Mouse (Mus musculus) c-Kit-negative CD71-positive TER-119-positive erythroid progenitor cells, embryonic 14.5 days (primary cell): ENCODE results near the gene Slc38a6.

Experiments used
- DNase-seq: peaks from one replicate; pipeline ENCODE4 v3.0.0-alpha.2; 2013; ENCODE audit warnings: low read depth, low spot score

The Slc38a6 gene

GRCm38 (mm10) chr12:73317706-73318686, 31.4 kb downstream of the Slc38a6 start:
- DNase-seq, result no peak

- DNase-seq, result no peak
These were observed 37.6 kb downstream of the Slc38a6 start for GRCm38 (mm10) chr12:73324180-73324586.

- DNase-seq, result no peak
These were observed 38.2 kb downstream of the Slc38a6 start for GRCm38 (mm10) chr12:73324742-73325141.

GRCm38 (mm10) chr12:73325181-73325580, 38.6 kb downstream of the Slc38a6 start:
- DNase-seq, result no peak

- DNase-seq, result no peak
These were observed 39.0 kb downstream of the Slc38a6 start for GRCm38 (mm10) chr12:73325617-73326016.

GRCm38 (mm10) chr12:73327381-73327780, 40.8 kb downstream of the Slc38a6 start:
- DNase-seq, result no peak

- no peak for DNase-seq
These were observed 42.0 kb downstream of the Slc38a6 start for GRCm38 (mm10) chr12:73328448-73329167.

GRCm38 (mm10) chr12:73330236-73330635, 43.7 kb downstream of the Slc38a6 start:
- DNase-seq, result no peak

- no peak for DNase-seq
These were observed 46.1 kb downstream of the Slc38a6 start for GRCm38 (mm10) chr12:73332701-73333100.

- DNase-seq, result no peak
These were observed 47.5 kb downstream of the Slc38a6 start for GRCm38 (mm10) chr12:73334051-73334551.

- no peak for DNase-seq
These were observed 50.5 kb downstream of the Slc38a6 start for GRCm38 (mm10) chr12:73337127-73337526.

- DNase-seq, result no peak
These were observed 54.2 kb downstream of the Slc38a6 start for GRCm38 (mm10) chr12:73340642-73341293.

- no peak for DNase-seq
These were observed 55.4 kb downstream of the Slc38a6 start for GRCm38 (mm10) chr12:73341703-73342663.

GRCm38 (mm10) chr12:73344300-73344699, 57.7 kb downstream of the Slc38a6 start:
- no peak for DNase-seq

- no peak for DNase-seq
These were observed 58.6 kb downstream of the Slc38a6 start for GRCm38 (mm10) chr12:73345157-73345556.

- no peak for DNase-seq
These were observed 60.6 kb downstream of the Slc38a6 start for GRCm38 (mm10) chr12:73347202-73347601.

- no peak for DNase-seq
These were observed 63.9 kb downstream of the Slc38a6 start for GRCm38 (mm10) chr12:73350466-73350865.

GRCm38 (mm10) chr12:73350982-73351381, 64.4 kb downstream of the Slc38a6 start:
- DNase-seq, result no peak

GRCm38 (mm10) chr12:73351746-73352145, 65.2 kb downstream of the Slc38a6 start:
- no peak for DNase-seq

GRCm38 (mm10) chr12:73353362-73353761, 66.8 kb downstream of the Slc38a6 start:
- no peak for DNase-seq

- DNase-seq, result no peak
These were observed 67.9 kb downstream of the Slc38a6 start for GRCm38 (mm10) chr12:73354521-73354920.
